Mouse (Mus musculus) embryonic facial prominence, embryonic 14.5 days (tissue): ENCODE measurements at regions not wholly inside any gene's neighbourhood (a gene's known extent, or its start where the extent isn't known, plus 50 kb on each side); places are given as distances from the start of the nearest gene placed in this dataset.

ENCODE experiments used
- ATAC-seq: fragments of 200-750 bp; cut with Nextera tagmentation; 2 replicates; pipeline ENCODE4 v1.8.0; 2017; ENCODE audit warnings: low read depth, moderate number of reproducible peaks, moderate TSS enrichment
- DNase-seq: peaks from one replicate; pipeline ENCODE4 v3.0.0-alpha.2; 2015; ENCODE audit warnings: low spot score
- H3K27ac ChIP-seq: fragments of 300-500 bp; sonication (generic); replicated peaks from 2 replicates; pipeline ENCODE4 v1.5.1; 2014; ENCODE audit warnings: low read depth, mild to moderate bottlenecking, low read length, moderate library complexity
- H3K27me3 ChIP-seq: fragments of 300-500 bp; sonication (generic); replicated peaks from 2 replicates; pipeline ENCODE4 v1.6.1; 2014; ENCODE audit warnings: low read length; ENCODE audit not compliant: control insufficient read depth, insufficient read depth
- H3K36me3 ChIP-seq: fragments of 300-500 bp; sonication (generic); 2 replicates; pipeline ENCODE4 v1.6.1; 2014; ENCODE audit warnings: low read length, mixed read lengths; ENCODE audit not compliant: control insufficient read depth, insufficient read depth
- H3K4me1 ChIP-seq: fragments of 300-500 bp; sonication (generic); 2 replicates; pipeline ENCODE4 v1.6.1; 2014; ENCODE audit warnings: antibody characterized with exemption, low read length; ENCODE audit not compliant: control insufficient read depth, insufficient read depth
- H3K4me2 ChIP-seq: fragments of 300-500 bp; sonication (generic); 2 replicates; pipeline ENCODE4 v1.6.1; 2014; ENCODE audit warnings: low read depth, mild to moderate bottlenecking, low read length, moderate library complexity, mixed read lengths
- H3K4me3 ChIP-seq: fragments of 300-500 bp; sonication (generic); 2 replicates; pipeline ENCODE4 v1.5.1; 2014; ENCODE audit warnings: low read depth, mild to moderate bottlenecking, low read length
- H3K9ac ChIP-seq: fragments of 300-500 bp; sonication (generic); 2 replicates; pipeline ENCODE4 v1.6.1; 2014; ENCODE audit warnings: low read depth, mild to moderate bottlenecking, low read length, moderate library complexity, mixed read lengths
- H3K9me3 ChIP-seq: fragments of 300-500 bp; sonication (generic); 2 replicates; pipeline ENCODE4 v1.6.1; 2016; ENCODE audit warnings: low read length; ENCODE audit not compliant: control insufficient read depth
- WGBS: fragments of 180-500 bp; shearing (Covaris S2); extraction: QIAGEN DNeasy Blood & Tissue Kit; methylation state at CpG from one replicate; pipeline ENCODE4 v1.1.7; 2014; 5-methylcytosine and 5-hydroxymethylcytosine counted together

DNA sequence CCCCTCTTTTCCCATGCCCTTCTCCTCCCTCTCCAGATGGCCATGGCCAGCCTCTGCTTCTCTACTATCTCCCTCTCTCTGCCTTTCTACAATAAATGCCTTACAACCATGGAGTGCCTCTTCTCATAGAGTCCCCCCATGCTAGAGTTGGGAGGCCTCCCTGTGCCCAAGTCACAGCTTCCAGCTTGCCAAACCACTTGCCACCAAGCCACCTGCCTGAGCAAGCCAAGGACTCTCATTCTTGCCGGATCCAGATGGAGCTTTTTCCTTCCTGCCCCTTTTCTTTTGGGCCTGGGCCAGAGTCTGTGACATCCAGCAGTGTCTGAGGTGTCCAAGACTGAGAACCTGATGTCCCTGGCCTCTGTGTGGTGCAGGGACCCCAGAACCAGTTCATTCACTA lies 367.4 kb upstream of the Arhgap42 start:
- Histone ChIP-seq H3K9ac (no peak overlapping the region), H3K4me3 (no peak overlapping the region)
- ATAC-seq: no peak

DNA sequence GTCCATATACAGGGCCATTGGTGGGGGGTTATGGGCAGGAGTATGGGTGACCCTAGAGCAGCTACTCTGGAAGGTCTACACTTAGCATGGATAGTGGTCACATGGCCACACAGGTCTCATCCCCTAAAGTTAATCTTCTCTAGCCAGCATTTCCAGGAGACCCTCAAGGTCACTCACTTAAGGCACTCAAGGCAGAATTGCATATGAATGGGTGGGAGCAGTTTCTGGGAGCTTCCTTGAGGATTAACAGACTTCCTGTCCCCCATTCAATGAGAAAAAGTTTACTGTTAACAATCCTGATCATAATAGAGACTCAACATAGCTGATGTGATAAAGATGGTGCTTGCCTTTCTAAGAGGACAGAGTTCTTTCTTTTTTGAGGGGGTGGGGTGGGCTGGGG lies 352.4 kb upstream of the Arhgap42 start:
- Histone ChIP-seq H3K27me3 (no peaks in the 10 kb centered on the region), H3K36me3 (no peaks in the 10 kb centered on the region), H3K4me3 (no peak overlapping the region), H3K27ac (no peak overlapping the region), H3K4me2 (no peak overlapping the region), H3K9ac (no peak overlapping the region), H3K4me1 (no peaks in the 10 kb centered on the region), H3K9me3 (no peaks in the 10 kb centered on the region)
- ATAC-seq (no peak), DNase-seq (no peak)

More for the DNA sequence above, 367.4 kb upstream of the Arhgap42 start:
- Histone ChIP-seq H3K27me3 (no peaks in the 10 kb centered on the region), H3K9me3 (no peaks in the 10 kb centered on the region), H3K27ac (no peak overlapping the region), H3K4me2 (no peak overlapping the region), H3K36me3 (no peaks in the 10 kb centered on the region), H3K4me1 (no peaks in the 10 kb centered on the region)
- 89% methylated on average over 1 of the region's 1 CpGs for WGBS
- DNase-seq: no peak

DNA sequence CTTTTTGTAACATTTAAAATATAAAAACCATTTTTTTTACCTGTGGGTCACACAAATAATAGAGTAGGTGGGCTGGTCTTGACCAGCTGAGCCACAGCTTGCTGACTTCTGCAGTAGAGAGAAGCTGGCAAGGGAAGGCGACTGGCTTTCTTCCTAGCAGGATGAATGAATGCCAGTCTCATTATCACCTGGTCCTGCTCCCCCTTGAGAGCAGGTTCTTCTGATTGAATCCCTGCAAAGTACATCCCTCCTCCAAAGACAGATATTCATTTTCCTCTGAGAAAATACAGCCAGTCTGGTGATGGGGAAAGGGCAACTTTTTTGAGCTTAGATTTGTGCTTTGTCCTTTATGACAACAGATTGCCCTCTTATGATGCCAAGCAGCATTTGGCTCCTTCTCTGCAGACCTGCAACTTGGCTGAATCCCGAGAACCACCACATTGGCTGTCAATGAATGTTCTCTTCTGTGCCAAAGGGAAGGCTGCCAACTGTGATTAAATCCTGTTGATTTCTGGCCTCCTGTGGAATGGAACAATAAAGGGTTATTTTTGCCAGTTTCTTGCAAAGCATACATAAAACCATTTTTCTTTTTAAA lies 344.2 kb upstream of the Arhgap42 start:
- WGBS: 63% methylated on average over 2 of the region's 2 CpGs

DNA sequence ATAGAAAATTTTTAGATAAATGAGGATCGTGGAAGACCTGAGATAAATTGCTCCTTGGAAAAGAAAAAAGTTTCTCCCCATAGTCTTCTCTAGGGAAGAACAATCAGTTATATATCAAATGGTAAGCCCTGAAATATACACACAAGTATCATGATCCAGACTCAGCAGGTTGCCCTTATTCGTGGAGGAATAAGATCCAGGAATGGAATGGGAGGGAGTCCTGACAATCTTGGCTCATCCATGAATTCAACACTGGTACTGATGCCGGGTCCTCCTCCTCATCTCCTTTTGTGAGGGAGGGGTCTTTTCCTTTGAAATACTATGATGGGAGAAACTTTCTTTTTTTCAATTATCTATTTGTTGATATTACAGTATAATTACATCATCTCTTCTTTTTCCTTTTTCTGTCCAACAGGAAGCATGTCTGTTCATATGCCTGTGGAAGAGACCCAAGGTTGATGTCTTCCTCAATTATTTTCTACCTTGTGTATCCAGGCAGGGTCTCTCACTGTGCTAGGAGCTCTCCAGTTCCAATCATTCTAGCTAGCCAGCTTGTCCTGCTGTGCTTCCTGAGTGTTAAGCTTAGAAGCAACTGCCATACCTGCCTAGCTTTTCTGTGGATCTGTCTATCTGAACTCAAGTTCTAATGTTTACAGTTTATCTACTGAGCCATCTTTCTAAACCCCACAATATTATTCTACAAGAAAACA lies 343.6 kb upstream of the Arhgap42 start:
- H3K4me3 ChIP-seq: no peak overlapping the region
- ATAC-seq (no peak), DNase-seq (no peak)
- H3K4me2 ChIP-seq: no peak overlapping the region
- 91% methylated on average over 3 of the region's 3 CpGs for WGBS
- no peaks in the 10 kb centered on the region for H3K36me3 ChIP-seq
- H3K9ac ChIP-seq: no peak overlapping the region
- no peaks in the 10 kb centered on the region for H3K4me1 ChIP-seq
- no peaks in the 10 kb centered on the region for H3K27me3 ChIP-seq
- H3K9me3 ChIP-seq: no peaks in the 10 kb centered on the region
- no peak overlapping the region for H3K27ac ChIP-seq

More for the DNA sequence above, 344.2 kb upstream of the Arhgap42 start:
- H3K4me1 ChIP-seq: no peaks in the 10 kb centered on the region
- no peaks in the 10 kb centered on the region for H3K9me3 ChIP-seq
- no peaks in the 10 kb centered on the region for H3K36me3 ChIP-seq
- no peak overlapping the region for H3K9ac ChIP-seq
- H3K4me3 ChIP-seq: no peak overlapping the region
- no peak overlapping the region for H3K27ac ChIP-seq
- ATAC-seq (no peak), DNase-seq (peak; percentile 37)
- H3K4me2 ChIP-seq: no peak overlapping the region
- no peaks in the 10 kb centered on the region for H3K27me3 ChIP-seq

DNA sequence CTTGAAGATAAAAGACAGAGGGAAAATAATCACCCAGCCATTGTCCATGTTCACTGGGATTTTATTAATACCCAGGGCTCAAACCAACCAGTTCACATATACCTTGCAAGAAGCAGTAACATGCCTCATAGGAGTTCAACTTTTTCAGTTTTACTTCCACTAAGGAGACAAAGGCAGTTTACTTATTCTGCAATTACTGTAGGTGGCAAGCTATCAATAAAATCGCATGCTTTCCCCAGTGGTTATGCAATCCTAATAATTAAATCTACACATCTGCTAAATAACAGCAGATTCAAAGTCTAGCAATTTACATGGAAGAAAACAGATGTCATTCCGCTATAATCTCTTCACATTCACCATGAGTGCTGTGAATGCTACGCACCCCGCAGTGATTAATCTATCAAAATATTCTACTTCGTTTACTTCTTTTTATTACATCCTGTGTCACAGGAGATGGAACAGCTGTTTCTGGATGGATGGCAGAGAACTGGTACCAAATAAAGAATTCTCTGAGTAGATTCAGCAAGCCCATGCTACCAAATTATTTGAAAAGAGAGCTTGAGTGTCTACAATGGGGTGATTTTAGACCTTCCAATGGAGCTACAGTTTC lies 329.2 kb upstream of the Arhgap42 start:
- H3K36me3 ChIP-seq: no peaks in the 10 kb centered on the region
- H3K27me3 ChIP-seq: no peaks in the 10 kb centered on the region
- no peak overlapping the region for H3K4me2 ChIP-seq
- DNase-seq (no peak), ATAC-seq (no peak)
- 81% methylated on average over 5 of the region's 5 CpGs for WGBS
- H3K4me1 ChIP-seq: no peaks in the 10 kb centered on the region
- no peak overlapping the region for H3K27ac ChIP-seq
- H3K9me3 ChIP-seq: no peaks in the 10 kb centered on the region
- H3K9ac ChIP-seq: no peak overlapping the region
- no peak overlapping the region for H3K4me3 ChIP-seq

DNA sequence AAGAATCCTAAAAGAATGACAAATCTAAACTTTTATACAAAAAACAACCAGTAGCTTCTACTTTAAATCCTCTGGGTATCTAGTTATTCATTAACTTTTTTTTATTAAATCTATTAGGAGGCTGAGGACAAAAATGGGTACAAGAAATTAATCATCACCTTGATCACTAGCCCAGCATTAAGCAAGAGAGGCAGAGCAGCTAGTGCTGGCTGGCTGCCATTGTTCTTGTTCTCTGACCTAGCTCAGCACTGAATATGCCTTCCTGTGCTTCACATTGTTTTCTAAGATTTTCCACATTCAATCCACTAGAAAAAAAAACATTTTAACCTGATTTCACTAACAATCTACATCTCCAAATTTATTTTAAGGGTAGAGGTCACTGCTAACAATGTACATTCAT lies 325.6 kb upstream of the Arhgap42 start:
- Histone ChIP-seq H3K4me3 (no peak overlapping the region), H3K36me3 (no peaks in the 10 kb centered on the region), H3K9ac (no peak overlapping the region), H3K27ac (no peak overlapping the region), H3K9me3 (no peaks in the 10 kb centered on the region), H3K27me3 (no peaks in the 10 kb centered on the region), H3K4me1 (no peaks in the 10 kb centered on the region), H3K4me2 (no peak overlapping the region)
- no peak for DNase-seq
- no peak for ATAC-seq

DNA sequence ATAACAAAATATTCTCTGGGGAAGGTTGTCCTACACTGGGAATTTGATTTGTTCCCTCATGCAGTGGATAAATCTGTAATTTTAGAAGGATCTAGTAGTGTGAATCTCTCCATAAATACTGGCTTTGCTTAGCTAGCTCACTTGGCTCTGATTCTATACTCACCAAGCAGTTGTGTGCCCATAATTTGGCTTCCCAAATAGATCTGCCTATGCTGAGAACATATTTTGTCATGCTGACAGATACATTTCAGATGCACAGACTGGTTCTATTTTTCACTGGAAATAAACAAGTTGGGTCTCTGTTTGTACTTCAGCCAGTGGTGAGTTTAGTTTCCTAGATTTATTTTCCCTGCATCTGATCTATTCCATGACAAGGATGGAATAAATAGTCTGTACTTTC lies 309.8 kb upstream of the Arhgap42 start:
- H3K36me3 ChIP-seq: no peaks in the 10 kb centered on the region
- H3K27me3 ChIP-seq: no peaks in the 10 kb centered on the region
- DNase-seq: peak; percentile 2
- H3K4me3 ChIP-seq: no peak overlapping the region
- no peak overlapping the region for H3K4me2 ChIP-seq
- H3K4me1 ChIP-seq: no peaks in the 10 kb centered on the region
- H3K27ac ChIP-seq: no peak overlapping the region
- H3K9me3 ChIP-seq: no peaks in the 10 kb centered on the region
- H3K9ac ChIP-seq: no peak overlapping the region
- no peak for ATAC-seq

DNA sequence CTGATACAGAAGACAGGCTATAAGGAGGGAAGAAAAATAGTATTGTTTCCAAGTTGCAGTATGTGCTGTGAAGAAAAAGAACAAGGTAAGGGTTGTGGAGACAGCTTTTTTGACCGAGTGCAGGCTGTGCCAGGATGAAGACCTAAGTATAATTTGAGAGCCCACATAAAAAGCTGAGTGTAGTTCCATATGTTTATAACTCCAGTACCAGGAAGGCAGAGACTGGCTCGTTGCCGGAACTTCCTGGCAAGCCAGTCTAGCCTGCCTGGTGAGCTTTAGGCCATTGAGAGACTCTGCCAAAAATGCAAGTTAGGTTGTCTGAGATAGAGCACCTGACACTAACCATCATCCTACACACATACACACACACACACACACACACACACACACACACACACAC lies 308.7 kb upstream of the Arhgap42 start:
- no peak overlapping the region for H3K4me2 ChIP-seq
- no peaks in the 10 kb centered on the region for H3K36me3 ChIP-seq
- H3K4me1 ChIP-seq: no peaks in the 10 kb centered on the region
- H3K27ac ChIP-seq: no peak overlapping the region
- H3K4me3 ChIP-seq: no peak overlapping the region
- no peaks in the 10 kb centered on the region for H3K9me3 ChIP-seq
- H3K27me3 ChIP-seq: no peaks in the 10 kb centered on the region
- ATAC-seq (no peak), DNase-seq (no peak)
- WGBS: 83% methylated on average over 3 of the region's 3 CpGs
- no peak overlapping the region for H3K9ac ChIP-seq

DNA sequence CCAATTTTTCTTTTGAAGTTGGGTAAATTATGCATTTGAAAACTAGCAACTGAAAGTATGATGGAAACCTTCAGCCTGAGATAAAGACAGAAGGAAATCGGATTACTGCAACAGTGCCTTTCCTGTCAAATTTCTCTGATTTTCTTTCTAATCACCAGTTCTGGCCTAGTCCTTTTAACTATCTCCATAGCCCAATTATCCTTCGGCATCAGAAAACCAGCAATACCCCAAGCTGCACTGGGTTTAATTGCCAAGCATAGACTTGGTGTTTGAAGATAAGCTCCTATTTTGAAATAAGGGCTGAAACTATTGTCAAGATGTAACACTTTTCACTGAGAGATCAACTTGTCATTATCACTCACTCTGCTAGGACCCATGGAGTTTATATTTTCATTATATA lies 308.2 kb upstream of the Arhgap42 start:
- Histone ChIP-seq H3K4me3 (no peak overlapping the region), H3K4me1 (no peaks in the 10 kb centered on the region), H3K27me3 (no peaks in the 10 kb centered on the region), H3K36me3 (no peaks in the 10 kb centered on the region), H3K9ac (no peak overlapping the region), H3K4me2 (no peak overlapping the region), H3K27ac (no peak overlapping the region), H3K9me3 (no peaks in the 10 kb centered on the region)
- 82% methylated on average over 2 of the region's 2 CpGs for WGBS
- no peak for DNase-seq
- ATAC-seq: no peak
